Mouse (Mus musculus): Measurements from ENCODE around the gene Tubgcp3.
"Not testable (repeated sequence)": the region's sequence is repeated elsewhere in the genome, so short reads cannot be mapped to it uniquely, and the experiment has no call there.

Tubgcp3 gene

DNA sequence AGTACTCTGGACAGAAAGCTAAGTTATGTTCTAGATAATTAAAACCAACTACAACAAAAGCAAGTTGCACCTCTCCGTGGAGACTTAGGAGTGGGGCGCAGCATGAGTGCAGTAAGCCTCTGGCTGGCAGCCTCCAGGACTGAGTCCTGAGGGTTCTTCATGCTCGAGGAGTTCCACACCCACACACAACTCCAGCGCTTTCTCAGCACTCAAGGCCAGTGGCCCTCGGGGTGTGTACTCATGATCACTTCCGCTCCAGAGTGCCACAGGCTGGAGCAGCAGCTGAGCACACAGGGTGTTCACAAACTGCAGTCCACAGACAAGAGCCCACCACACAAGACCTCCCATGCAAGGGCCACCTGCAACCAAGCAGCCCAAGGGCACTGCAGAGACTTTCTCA, 30.5 kb downstream of the Tubgcp3 start:
- DNase-seq (ENCODE audit: low spot score), result no peak

DNA sequence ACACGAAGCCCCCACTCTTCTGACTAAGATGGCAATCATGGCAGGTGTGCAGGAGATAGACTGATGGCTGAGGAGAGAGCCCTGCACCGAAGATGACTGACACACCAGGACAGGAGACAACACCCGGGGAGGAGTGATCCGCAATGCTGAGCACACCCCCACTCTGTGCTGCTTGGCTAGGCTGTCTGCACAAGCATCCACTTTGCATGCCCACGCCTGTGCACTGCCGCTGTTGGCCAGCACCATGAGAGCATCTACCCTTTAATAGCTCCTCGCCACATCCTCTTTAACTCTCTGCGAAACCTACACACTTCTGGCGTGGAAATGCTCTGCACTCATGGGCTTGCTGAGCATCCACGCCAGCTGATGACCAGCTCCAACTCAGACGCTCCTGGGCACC, 33.6 kb downstream of the Tubgcp3 start:
- no peak for DNase-seq (ENCODE audit: low spot score)

DNA sequence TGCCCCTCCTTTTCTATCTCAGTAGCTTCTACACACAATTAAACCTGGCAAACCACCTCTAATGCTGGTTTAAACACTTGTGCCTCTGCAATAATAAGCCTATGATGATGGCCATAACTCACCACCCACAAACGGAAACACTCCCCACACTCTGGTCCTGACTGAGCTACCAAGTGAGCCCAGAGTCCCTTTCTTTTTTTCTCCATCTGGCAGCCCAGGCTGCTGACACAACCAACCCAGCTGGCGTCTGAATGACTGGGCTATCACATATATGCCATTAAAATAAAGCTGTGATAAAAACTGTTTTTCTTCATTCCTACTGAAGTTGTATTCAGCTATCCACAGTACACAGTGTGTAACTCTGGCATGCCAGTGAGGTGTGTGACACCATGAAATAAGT, 36.7 kb downstream of the Tubgcp3 start:
- no peak for DNase-seq (ENCODE audit: low spot score)

DNA sequence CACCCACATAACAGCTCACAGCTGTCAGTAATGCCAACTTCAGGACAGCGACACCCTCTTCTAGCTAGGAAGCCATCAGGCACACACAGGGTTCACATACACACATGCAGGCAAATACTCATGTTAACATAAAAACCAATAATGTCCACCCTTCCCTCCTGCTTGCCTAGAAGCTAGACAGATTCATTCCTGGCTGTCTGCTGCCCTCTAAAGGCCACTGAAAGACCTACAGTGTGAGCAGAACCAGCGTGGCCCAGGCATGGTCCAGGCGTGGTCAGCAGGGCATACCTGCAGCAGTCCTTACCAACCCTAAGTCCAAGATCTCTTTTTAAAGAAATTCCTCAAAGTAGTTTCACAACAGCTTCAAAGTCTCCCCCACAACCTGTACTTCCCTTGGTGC, 43.0 kb downstream of the Tubgcp3 start:
- DNase-seq (ENCODE audit: low spot score), result peak; percentile 66

DNA sequence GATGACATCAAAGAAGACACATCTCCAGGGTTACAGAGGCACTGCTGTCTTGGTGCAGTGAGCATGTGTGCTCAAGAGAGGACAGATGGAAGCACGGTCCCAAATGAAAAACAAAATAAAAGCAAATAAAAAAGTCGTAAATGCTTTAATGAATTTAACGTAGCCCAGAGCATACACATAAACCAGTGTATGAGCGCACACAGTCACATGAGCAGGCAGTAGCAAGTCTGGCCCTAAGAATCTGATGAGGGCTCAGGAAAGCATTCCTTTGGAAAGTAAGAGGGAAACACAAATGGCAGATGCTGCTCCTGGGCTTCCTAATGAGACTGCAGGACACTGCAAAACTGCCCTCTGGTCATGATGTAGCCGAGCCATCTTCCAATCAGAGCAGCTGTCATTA, 46.2 kb downstream of the Tubgcp3 start:
- DNase-seq (ENCODE audit: low spot score), result no peak

DNA sequence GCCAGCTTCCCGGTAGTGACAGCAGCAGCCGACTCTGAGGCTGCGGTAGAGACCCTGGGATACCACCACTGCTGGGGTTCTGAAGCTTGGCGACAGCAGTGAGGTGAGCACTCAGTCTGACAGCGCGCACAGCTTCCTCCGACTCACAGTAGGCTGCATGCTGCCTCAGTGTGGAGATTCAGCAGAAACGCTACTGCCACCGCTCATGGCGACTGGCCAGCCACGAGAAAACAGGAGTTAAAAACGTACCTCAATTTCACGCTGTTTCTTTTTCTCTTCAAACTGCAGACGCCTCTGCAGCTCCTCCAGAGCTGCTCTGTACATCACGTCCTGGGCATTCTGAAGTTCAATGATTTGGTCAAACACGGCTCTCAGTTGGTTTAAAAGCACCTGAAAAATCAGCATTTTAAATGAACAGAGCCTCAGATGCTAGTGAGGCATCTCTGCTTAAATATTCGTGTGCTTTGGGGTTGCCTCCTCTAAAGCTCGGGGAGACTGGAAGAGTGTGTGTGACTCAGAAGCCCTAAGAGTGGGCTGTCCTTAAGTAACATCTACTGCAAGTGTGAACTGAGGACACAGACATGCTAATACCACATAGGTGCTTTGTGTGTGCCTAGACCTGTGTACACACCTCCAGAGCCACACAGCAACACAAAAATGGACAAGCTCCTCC, 50.4 kb downstream of the Tubgcp3 start:
- DNase-seq (ENCODE audit: low spot score), result no peak

- DNase-seq (ENCODE audit: low spot score), result not testable (repeated sequence)
Observed at GRCm38 (mm10) chr8:12617369-12617768, 54.7 kb downstream of the Tubgcp3 start.

GRCm38 (mm10) chr8:12613201-12613600, 58.8 kb downstream of the Tubgcp3 start:
- no peak for DNase-seq (ENCODE audit: low spot score)

DNA sequence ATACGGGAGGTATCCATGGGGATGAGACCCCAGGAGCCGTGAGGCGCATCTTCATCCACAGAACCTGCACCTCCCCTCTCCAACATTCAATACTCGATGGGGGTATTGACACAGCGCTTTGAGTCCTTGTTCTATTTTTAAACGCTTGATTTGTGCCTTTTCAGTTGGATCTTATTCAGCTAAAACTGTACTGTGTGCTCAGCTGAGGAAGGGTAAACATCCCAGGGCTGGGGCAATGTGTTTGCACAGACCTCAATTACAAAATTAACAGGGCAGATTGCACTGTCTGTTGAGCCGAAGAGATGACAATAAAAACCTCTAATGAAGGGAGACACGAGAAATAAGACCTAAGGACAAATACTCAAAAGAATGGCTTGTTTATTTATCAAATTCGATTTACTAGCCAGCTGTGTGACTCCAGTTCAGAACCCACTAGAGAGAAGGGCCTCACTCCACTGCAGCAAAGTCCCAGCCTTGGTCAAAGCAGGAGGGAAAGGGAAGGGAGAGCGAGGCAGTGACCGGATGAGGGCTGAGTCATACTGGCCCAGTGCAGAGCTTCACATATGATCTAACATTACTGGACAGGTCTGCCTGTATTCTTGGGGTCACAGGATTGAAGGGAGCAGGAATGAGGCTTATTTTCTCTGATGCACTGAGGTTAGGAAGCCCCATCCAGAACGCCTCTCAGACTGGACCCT, 62.1 kb downstream of the Tubgcp3 start:
- DNase-seq (ENCODE audit: low spot score), result no peak

DNA sequence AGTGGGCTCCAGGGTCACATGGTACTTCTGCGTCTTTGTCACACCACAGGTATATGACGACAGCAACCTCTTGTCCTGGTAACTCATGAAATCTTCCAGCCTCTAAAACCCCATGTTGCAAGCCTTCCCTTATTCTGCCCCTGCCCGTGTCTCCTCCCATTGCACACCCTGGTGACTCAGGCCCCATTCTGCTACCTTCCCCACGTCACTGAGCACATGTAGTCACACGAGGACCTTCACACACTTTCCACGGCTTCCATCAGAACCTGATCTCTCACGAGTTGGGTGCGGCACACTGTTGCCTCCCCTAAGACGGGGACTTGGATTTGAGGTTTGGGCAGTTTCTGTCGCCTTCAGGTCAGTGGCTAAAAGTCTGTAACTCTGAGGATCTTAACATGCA, 63.2 kb downstream of the Tubgcp3 start:
- DNase-seq (ENCODE audit: low spot score), result no peak

- DNase-seq (ENCODE audit: low spot score), result peak; percentile 88
Observed at GRCm38 (mm10) chr8:12607223-12607622, 64.8 kb downstream of the Tubgcp3 start.

DNA sequence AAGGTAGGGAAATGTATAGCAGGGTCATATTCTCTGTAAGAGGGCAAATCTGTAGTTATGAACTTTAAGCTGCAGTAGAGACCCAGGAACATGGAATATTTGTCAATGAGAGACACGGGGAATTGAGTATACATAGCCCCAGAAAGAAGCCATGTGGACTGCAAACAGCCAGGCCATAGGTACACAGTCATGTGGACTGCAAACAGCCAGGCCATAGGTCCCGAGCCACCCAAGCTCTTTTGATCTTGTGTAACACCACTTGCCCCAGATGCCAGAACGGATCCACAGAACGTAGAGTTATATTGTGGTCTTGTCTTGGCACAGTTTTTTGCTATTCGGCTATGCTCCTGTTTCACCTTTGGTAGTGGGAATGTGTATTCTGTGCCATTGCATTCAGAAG, 88.3 kb downstream of the Tubgcp3 start:
- no peak for DNase-seq (ENCODE audit: low spot score)

GRCm38 (mm10) chr8:12579339-12579999, 92.6 kb downstream of the Tubgcp3 start:
- not testable (repeated sequence) for DNase-seq (ENCODE audit: low spot score)

GRCm38 (mm10) chr8:12576739-12577138, 95.3 kb downstream of the Tubgcp3 start:
- DNase-seq (ENCODE audit: low spot score), result no peak

- no peak for DNase-seq (ENCODE audit: low spot score)
Observed at GRCm38 (mm10) chr8:12576003-12576402, 96.0 kb downstream of the Tubgcp3 start.

- DNase-seq (ENCODE audit: low spot score), result no peak
Observed at GRCm38 (mm10) chr8:12572814-12573534, 99.1 kb downstream of the Tubgcp3 start, which contains the start of gene Spaca7. Gene Spaca7, plus strand, starts transcription at chr8:12573029.

DNA sequence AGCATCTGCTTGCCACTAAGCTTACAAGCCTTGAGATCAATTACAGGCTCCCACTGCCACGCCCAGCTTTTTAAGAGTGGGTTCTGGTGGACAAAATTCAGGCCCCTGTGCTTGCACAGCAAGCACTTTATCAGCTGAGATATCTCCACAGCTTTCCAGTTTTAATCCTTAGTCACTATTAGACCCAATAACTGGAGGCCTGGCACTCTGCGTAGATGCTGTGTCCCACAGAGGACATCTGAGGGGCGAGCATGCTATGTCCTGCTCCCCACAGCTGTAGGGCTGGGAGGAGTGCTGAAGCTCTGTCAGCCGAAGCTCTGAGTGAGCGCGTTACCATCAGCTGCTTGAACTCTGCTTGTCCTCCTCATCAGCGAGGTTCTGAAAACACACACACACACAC, 105.5 kb downstream of the Tubgcp3 start:
- no peak for DNase-seq (ENCODE audit: low spot score)

DNA sequence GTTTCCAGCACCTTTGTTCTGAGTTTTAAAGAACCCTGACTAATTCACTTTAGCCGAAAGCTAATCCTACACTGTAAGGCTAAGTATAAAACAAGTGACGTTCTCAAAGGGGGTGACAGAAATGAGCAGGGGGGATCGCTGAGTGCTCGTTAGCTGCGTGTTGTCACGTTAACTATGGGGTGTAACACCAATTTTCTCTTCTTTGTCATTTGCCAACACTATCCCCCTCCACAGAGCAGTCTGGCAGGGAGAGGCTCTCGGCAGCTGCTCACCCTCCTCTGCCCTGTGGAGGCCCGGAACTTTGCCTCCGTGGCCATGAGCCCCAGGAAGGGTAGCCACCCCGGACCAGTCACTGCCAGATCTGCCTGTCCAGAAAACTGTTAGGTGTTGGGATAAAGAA, 106.6 kb downstream of the Tubgcp3 start:
- DNase-seq (ENCODE audit: low spot score), result no peak

GRCm38 (mm10) chr8:12564307-12564706, 107.7 kb downstream of the Tubgcp3 start:
- peak; percentile 82 for DNase-seq (ENCODE audit: low spot score)

Data from embryo, embryonic 10.5 days (tissue).